Mouse (Mus musculus) G1E (cell line): Measurements from ENCODE around the gene Flrt1.

ENCODE experiments used
- CTCF ChIP-seq: IDR thresholded peaks from 2 replicates; pipeline ENCODE4 v1.5.1; 2012; ENCODE audit warnings: low read depth, low read length, inconsistent platforms, mixed read lengths
- GATA1 ChIP-seq: IDR thresholded peaks from 2 replicates; pipeline ENCODE4 v1.6.1; 2012; ENCODE audit warnings: borderline replicate concordance, low read length, inconsistent platforms, mixed read lengths

- TF ChIP-seq CTCF = no peak
- TF ChIP-seq GATA1 = no peak
Observed at GRCm38 (mm10) chr19:7066828-7067342, 38.6 kb downstream of the Flrt1 start.
